Comparison of ENCODE assay signal across 22 mouse cellular contexts in the genomic region with DNA sequence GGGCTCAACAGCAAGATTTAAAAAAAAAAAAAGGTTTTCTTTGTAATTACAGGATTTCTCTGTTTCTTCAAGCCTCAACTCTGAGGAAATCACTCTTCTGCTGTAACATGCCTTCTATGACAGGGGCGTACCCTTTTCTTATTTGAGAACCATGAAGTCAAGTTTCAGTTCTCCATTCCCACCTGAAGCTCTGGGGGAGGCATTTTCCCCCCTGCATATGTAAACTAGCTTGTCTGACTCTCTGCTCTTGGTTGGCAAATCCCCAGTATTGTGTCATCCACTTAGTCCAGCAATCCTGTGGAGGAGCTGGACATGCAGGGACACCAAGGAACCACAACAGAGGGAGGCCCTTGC. TPM values are rescaled to one million over a fixed set of nuclear protein-coding genes. Genes with fewer than 3 reads are reported as not detected.
DNase-seq lines count a peak whose midpoint lies in the region; ATAC-seq and TF ChIP-seq lines count a peak whose summit lies in the region.
"Had no signal": no experiment of that assay in that cellular context is flagged by ENCODE, and none has a peak within 500 bp of the region (broad histone marks: within the 10 kb centered on the region; RNA-seq: fewer than 3 reads in every experiment).

No protein-coding gene starts in this region.

- no peaks in the 10 kb centered on the region for H3K27me3 ChIP-seq in embryonic facial prominence, embryonic 10.5 days (replicated peaks; ENCODE audit: low read depth, poor library complexity, severe bottlenecking)
- H3K27me3 ChIP-seq in hindbrain, embryonic 11.5 days (ENCODE audit: control insufficient read depth, insufficient read depth, low read length) = no peaks in the 10 kb centered on the region
- H3K27me3 ChIP-seq: embryonic facial prominence, embryonic 12.5 days; forebrain, embryonic 15.5 days; megakaryocyte, embryonic 14.5 days had no signal

- H3K4me2 ChIP-seq in hindbrain, embryonic 11.5 days (replicated peaks; ENCODE audit: low read depth, low read length) = no peak overlapping the region
- H3K4me2 ChIP-seq: embryonic facial prominence, embryonic 12.5 days; forebrain, embryonic 15.5 days had no signal

- WGBS in lung, adult 2 months = 85% methylated on average over 1 of the region's 1 CpGs
- WGBS in embryonic facial prominence, embryonic 10.5 days = 87% methylated on average over 1 of the region's 1 CpGs
- WGBS in hindbrain, embryonic 11.5 days = 88% methylated on average over 1 of the region's 1 CpGs

- DNase-seq in lung, postnatal 10 days = peak; percentile 5
- no peak for DNase-seq in lung, adult 2 months
- peak; percentile 26 for DNase-seq in lung, postnatal 25 days (ENCODE audit: low spot score)
- DNase-seq in skeletal muscle tissue, adult 2 months (ENCODE audit: low read depth, low spot score) = peak; percentile 5
- no peak for DNase-seq in embryonic facial prominence, embryonic 10.5 days (ENCODE audit: low spot score)
- no peak for DNase-seq in hindbrain, embryonic 11.5 days (ENCODE audit: low spot score)
- no peak for DNase-seq in adrenal gland, adult (ENCODE audit: inconsistent age in 2 of 2, low spot score in 1 of 2)
- DNase-seq: adrenal gland, postnatal 10 days; gastrocnemius, postnatal 25 days; kidney, adult 18-20 months; layer of hippocampus, adult 9-11 months; left cerebral cortex, postnatal 4 days; liver; midbrain, embryonic 14.5 days; right cerebral cortex, adult 18-20 months; thymus, adult 2 months had no signal

- no peak overlapping the region for H3K27ac ChIP-seq in embryonic facial prominence, embryonic 10.5 days (replicated peaks)
- H3K27ac ChIP-seq in hindbrain, embryonic 11.5 days (ENCODE audit: low read depth, low read length) = no peak overlapping the region
- H3K27ac ChIP-seq: embryonic facial prominence, embryonic 12.5 days; forebrain, embryonic 15.5 days; hindbrain, embryonic 10.5 days; left cerebral cortex, adult 2 months had no signal

- no peaks in the 10 kb centered on the region for H3K4me1 ChIP-seq in lung, adult 2 months (ENCODE audit: control insufficient read depth, insufficient read depth, low read length)
- H3K4me1 ChIP-seq in embryonic facial prominence, embryonic 10.5 days = no peaks in the 10 kb centered on the region
- H3K4me1 ChIP-seq in hindbrain, embryonic 11.5 days (replicated peaks; ENCODE audit: control insufficient read depth, insufficient read depth, low read length) = no peaks in the 10 kb centered on the region
- H3K4me1 ChIP-seq: embryonic facial prominence, embryonic 12.5 days; forebrain, embryonic 15.5 days; hindbrain, embryonic 10.5 days had no signal

- ATAC-seq in hindbrain, embryonic 11.5 days (ENCODE audit: low FRiP score) = no peak
- ATAC-seq: forebrain, embryonic 15.5 days had no signal

- no peak overlapping the region for H3K4me3 ChIP-seq in lung, adult 2 months (replicated peaks; ENCODE audit: extremely low read depth, low read depth, low read length)
- H3K4me3 ChIP-seq in embryonic facial prominence, embryonic 10.5 days = no peak overlapping the region
- H3K4me3 ChIP-seq in hindbrain, embryonic 11.5 days (ENCODE audit: low read depth, low read length) = no peak overlapping the region
- H3K4me3 ChIP-seq: embryonic facial prominence, embryonic 12.5 days; erythroblast, embryonic 14.5 days; forebrain, embryonic 15.5 days; hindbrain, embryonic 10.5 days; left cerebral cortex, adult 2 months; megakaryocyte, embryonic 14.5 days had no signal

- TF ChIP-seq CTCF in lung, adult 2 months (IDR thresholded peaks at IDR 0.05; ENCODE audit: insufficient read depth, low read length) = no peak

- H3K36me3 ChIP-seq in embryonic facial prominence, embryonic 10.5 days (replicated peaks) = peaks cover 80% of the 10 kb centered on the region
- no peaks in the 10 kb centered on the region for H3K36me3 ChIP-seq in hindbrain, embryonic 11.5 days (ENCODE audit: control insufficient read depth, insufficient read depth, low read length)

- peaks cover 9% of the 10 kb centered on the region; the same call in 1 of the 2 replicates for H3K9me3 ChIP-seq in embryonic facial prominence, embryonic 10.5 days
- no peaks in the 10 kb centered on the region for H3K9me3 ChIP-seq in hindbrain, embryonic 11.5 days (ENCODE audit: control insufficient read depth, low read length)
- H3K9me3 ChIP-seq: embryonic facial prominence, embryonic 12.5 days; forebrain, embryonic 15.5 days; megakaryocyte, embryonic 14.5 days had no signal

- TF ChIP-seq POLR2A in lung, adult 2 months (IDR thresholded peaks at IDR 0.05; ENCODE audit: borderline replicate concordance, extremely low read depth, low read depth, low read length) = no peak

- no peak overlapping the region for H3K9ac ChIP-seq in hindbrain, embryonic 11.5 days (ENCODE audit: low read depth, low read length)
- H3K9ac ChIP-seq: embryonic facial prominence, embryonic 12.5 days; forebrain, embryonic 15.5 days had no signal

RNA-seq across cellular contexts. Expression of gene Cartpt, which starts 54.7 kb away (rescaled TPM):
- polyA plus RNA-seq in lung, adult 2 months (2012; rRNA removed) = 0.21 TPM in 1 of 2 replicates, not detected in the other
- 2.6 and 3.6 TPM in 2 replicates for polyA plus RNA-seq in embryonic facial prominence, embryonic 10.5 days (2016; fragmentation: Nextera tagmentation; extraction: Ambion mirVana)
- polyA plus RNA-seq in hindbrain, embryonic 11.5 days (2014; fragmentation: Nextera tagmentation; extraction: Ambion mirVana) = 32.1 and 32.8 TPM in 2 replicates
- polyA plus RNA-seq: erythroblast, embryonic 14.5 days had no signal

RNA-seq across cellular contexts. Expression of gene Mccc2, which starts 59.9 kb away (rescaled TPM):
- 17.7 and 19.0 TPM in 2 replicates for polyA plus RNA-seq in lung, adult 2 months (2012; rRNA removed)
- polyA plus RNA-seq in embryonic facial prominence, embryonic 10.5 days (2016; fragmentation: Nextera tagmentation; extraction: Ambion mirVana) = 44.7 and 47.3 TPM in 2 replicates
- 34.6 and 36.5 TPM in 2 replicates for polyA plus RNA-seq in hindbrain, embryonic 11.5 days (2014; fragmentation: Nextera tagmentation; extraction: Ambion mirVana)

Comparison
In these comparisons a context has a peak if more than half of its experiments do, and no peak if none do; other contexts are left out.
1. DNase-seq: peak in lung, postnatal 10 days (single experiment), lung, postnatal 25 days (single experiment) and skeletal muscle tissue, adult 2 months (single experiment); none in lung, adult 2 months (single experiment), embryonic facial prominence, embryonic 10.5 days (single experiment), hindbrain, embryonic 11.5 days (single experiment) and adrenal gland, adult (0 of 2).